29 mouse cellular contexts compared by ENCODE assay signal in genomic region chr1:39191122-39191521, GRCm38 (mm10). TPM values are rescaled to one million over a fixed set of nuclear protein-coding genes. Genes with fewer than 3 reads are reported as not detected.
A peak's percentile ranks its signal among the peaks of the same experiment; 100 is the strongest.
DNase-seq lines count a peak whose midpoint lies in the region; ATAC-seq and TF ChIP-seq lines count a peak whose summit lies in the region.
"Had no signal": no experiment of that assay in that cellular context is flagged by ENCODE, and none has a peak within 500 bp of the region (broad histone marks: within the 10 kb centered on the region; RNA-seq: fewer than 3 reads in every experiment).

No protein-coding gene starts in this region.

- no peaks in the 10 kb centered on the region for H3K36me3 ChIP-seq in lung, postnatal 0 days (ENCODE audit: insufficient read depth, low read length)
- no peaks in the 10 kb centered on the region for H3K36me3 ChIP-seq in stomach, embryonic 16.5 days (ENCODE audit: control insufficient read depth, insufficient read depth, low read length)
- H3K36me3 ChIP-seq in stomach, postnatal 0 days (ENCODE audit: control insufficient read depth, insufficient read depth, low read length) = no peaks in the 10 kb centered on the region
- H3K36me3 ChIP-seq: embryonic facial prominence, embryonic 10.5 days; embryonic facial prominence, embryonic 13.5 days; forebrain, embryonic 12.5 days; forebrain, embryonic 15.5 days; heart, embryonic 10.5 days; heart, embryonic 13.5 days had no signal

- TF ChIP-seq CTCF in left cerebral cortex, adult 2 months (IDR thresholded peaks at IDR 0.05) = no peak
- no peak for TF ChIP-seq CTCF in lung, postnatal 0 days (IDR thresholded peaks at IDR 0.05)
- no peak for TF ChIP-seq CTCF in stomach, postnatal 0 days (IDR thresholded peaks at IDR 0.05; ENCODE audit: low read depth)

- no peaks in the 10 kb centered on the region for H3K9me3 ChIP-seq in lung, postnatal 0 days (ENCODE audit: low read length)
- no peaks in the 10 kb centered on the region for H3K9me3 ChIP-seq in stomach, embryonic 16.5 days (replicated peaks; ENCODE audit: control insufficient read depth, low read length)
- no peaks in the 10 kb centered on the region for H3K9me3 ChIP-seq in stomach, postnatal 0 days (ENCODE audit: control insufficient read depth, low read length)
- H3K9me3 ChIP-seq: embryonic facial prominence, embryonic 10.5 days; embryonic facial prominence, embryonic 13.5 days; forebrain, embryonic 12.5 days; forebrain, embryonic 15.5 days; heart, embryonic 10.5 days; heart, embryonic 13.5 days had no signal

- TF ChIP-seq EP300 in lung, postnatal 0 days (IDR thresholded peaks at IDR 0.05) = no peak
- no peak for TF ChIP-seq EP300 in stomach, postnatal 0 days (optimal IDR thresholded peaks at IDR 0.05)

- H3K4me2 ChIP-seq in lung, postnatal 0 days (replicated peaks; ENCODE audit: low read depth, low read length) = no peak overlapping the region
- no peak overlapping the region for H3K4me2 ChIP-seq in stomach, embryonic 16.5 days (ENCODE audit: low read depth, low read length)
- H3K4me2 ChIP-seq in stomach, postnatal 0 days (replicated peaks; ENCODE audit: low read depth) = no peak overlapping the region
- H3K4me2 ChIP-seq: embryonic facial prominence, embryonic 13.5 days; forebrain, embryonic 12.5 days; forebrain, embryonic 15.5 days; heart, embryonic 13.5 days; hindbrain, embryonic 14.5 days had no signal

- WGBS in lung, postnatal 0 days = 30% methylated on average over 5 of the region's 5 CpGs
- WGBS in stomach, embryonic 16.5 days = 58% methylated on average over 5 of the region's 5 CpGs
- WGBS in stomach, postnatal 0 days = 50% methylated on average over 5 of the region's 5 CpGs

- peak; percentile 55 for ATAC-seq in lung, postnatal 0 days
- ATAC-seq in stomach, embryonic 16.5 days (ENCODE audit: insufficient read depth, low FRiP score) = no peak
- ATAC-seq in stomach, postnatal 0 days (ENCODE audit: low FRiP score, low TSS enrichment) = no peak
- ATAC-seq: CD4-positive, CD25-positive, alpha-beta regulatory T cell, adult 4 months; forebrain, embryonic 15.5 days; hindbrain, postnatal 0 days had no signal

- no peak for DNase-seq in left cerebral cortex, adult 2 months (ENCODE audit: extremely low spot score in 1 of 2, low spot score in 2 of 2)
- DNase-seq in left cerebral cortex, postnatal 10 days (ENCODE audit: extremely low spot score in 1 of 2, low spot score in 2 of 2) = no peak
- DNase-seq in lung, postnatal 0 days (ENCODE audit: low spot score) = peak; percentile 79
- DNase-seq in lung, postnatal 25 days (ENCODE audit: low spot score) = no peak
- no peak for DNase-seq in stomach, postnatal 0 days (ENCODE audit: low spot score)
- DNase-seq: adrenal gland, adult 8-10 months; adrenal gland, postnatal 25 days; cerebellum, adult 11-12 months; cerebellum, adult 8-10 months; cerebellum, postnatal 10 days; cerebellum, postnatal 36 days; embryo, embryonic 11 days; gastrocnemius, postnatal 14 days; heart, adult 11 months; heart, postnatal 14 days; heart, postnatal 4 days had no signal

- H3K27ac ChIP-seq in left cerebral cortex, adult 2 months = peak overlapping the region; percentile 1; the same call in 1 of the 2 replicates
- peak overlapping the region; percentile 49; the same call in 1 of the 2 replicates for H3K27ac ChIP-seq in lung, postnatal 0 days (ENCODE audit: low read length)
- H3K27ac ChIP-seq in stomach, embryonic 16.5 days (ENCODE audit: low read length) = peak overlapping the region; percentile 24
- no peak overlapping the region for H3K27ac ChIP-seq in stomach, postnatal 0 days (replicated peaks)
- H3K27ac ChIP-seq: embryonic facial prominence, embryonic 10.5 days; embryonic facial prominence, embryonic 13.5 days; forebrain, embryonic 12.5 days; forebrain, embryonic 15.5 days; heart, embryonic 10.5 days; heart, embryonic 13.5 days; hindbrain, embryonic 14.5 days; hindbrain, postnatal 0 days had no signal

- H3K9ac ChIP-seq in lung, postnatal 0 days (replicated peaks; ENCODE audit: low read depth) = no peak overlapping the region
- no peak overlapping the region for H3K9ac ChIP-seq in stomach, embryonic 16.5 days (ENCODE audit: low read length)
- no peak overlapping the region for H3K9ac ChIP-seq in stomach, postnatal 0 days (ENCODE audit: low read length)
- H3K9ac ChIP-seq: embryonic facial prominence, embryonic 13.5 days; forebrain, embryonic 12.5 days; forebrain, embryonic 15.5 days; heart, embryonic 13.5 days; hindbrain, embryonic 14.5 days had no signal

- intact Hi-C loops in left cerebral cortex, adult 2 months (cut with DNase I) = loop anchor here (5.0 to 10.0 kb wide), 3 partner anchors 126 to 344 kb away; partner anchors contain the start of gene Cnot11
- intact Hi-C loops in left cerebral cortex, postnatal 10 days (cut with DNase I) = loop anchor here (5.0 kb wide), 3 partner anchors 89 to 179 kb away; no protein-coding TSS in a partner anchor

- peaks cover 13% of the 10 kb centered on the region for H3K4me1 ChIP-seq in lung, postnatal 0 days (ENCODE audit: insufficient read depth, low read depth, low read length)
- H3K4me1 ChIP-seq in stomach, embryonic 16.5 days (ENCODE audit: control insufficient read depth, insufficient read depth, low read length) = peaks cover 21% of the 10 kb centered on the region
- no peaks in the 10 kb centered on the region for H3K4me1 ChIP-seq in stomach, postnatal 0 days (replicated peaks; ENCODE audit: control insufficient read depth, insufficient read depth)

- H3K4me3 ChIP-seq in left cerebral cortex, adult 2 months = no peak overlapping the region
- no peak overlapping the region for H3K4me3 ChIP-seq in lung, postnatal 0 days (ENCODE audit: low read depth, low read length)
- no peak overlapping the region for H3K4me3 ChIP-seq in stomach, embryonic 16.5 days (replicated peaks; ENCODE audit: low read length)
- H3K4me3 ChIP-seq in stomach, postnatal 0 days (ENCODE audit: low read depth, low read length) = no peak overlapping the region
- H3K4me3 ChIP-seq: embryonic facial prominence, embryonic 10.5 days; embryonic facial prominence, embryonic 13.5 days; erythroblast, embryonic 14.5 days; forebrain, embryonic 12.5 days; forebrain, embryonic 15.5 days; heart, embryonic 10.5 days; heart, embryonic 13.5 days had no signal

- H3K27me3 ChIP-seq in lung, postnatal 0 days (replicated peaks; ENCODE audit: insufficient read depth, low read length) = peaks cover 7% of the 10 kb centered on the region; the same call in 1 of the 2 replicates
- peaks cover 11% of the 10 kb centered on the region for H3K27me3 ChIP-seq in stomach, embryonic 16.5 days (ENCODE audit: control insufficient read depth, insufficient read depth, low read length)
- no peaks in the 10 kb centered on the region for H3K27me3 ChIP-seq in stomach, postnatal 0 days (ENCODE audit: control insufficient read depth, insufficient read depth, low read length)

RNA-seq across cellular contexts. Expression of gene Npas2, which starts 2.4 kb away (rescaled TPM):
- total RNA-seq in left cerebral cortex, adult 2 months (2021) = 10 to 100 TPM; 65.7 to 75.6 TPM
- 10 to 100 TPM; 39.9 to 41.8 TPM for total RNA-seq in left cerebral cortex, postnatal 10 days (2021)
- polyA plus RNA-seq in lung, postnatal 0 days (2015; fragmentation: Nextera tagmentation; extraction: Ambion mirVana) = 2.2 TPM in 2 replicates
- polyA plus RNA-seq in stomach, embryonic 16.5 days (2015; fragmentation: Nextera tagmentation; extraction: Ambion mirVana) = 1.8 and 2.7 TPM in 2 replicates
- 1.7 and 2.3 TPM in 2 replicates for polyA plus RNA-seq in stomach, postnatal 0 days (2015; fragmentation: Nextera tagmentation; extraction: Ambion mirVana)
- total RNA-seq: MEL had no signal
- polyA plus RNA-seq: C2C12; erythroblast, embryonic 14.5 days had no signal
